Mouse (Mus musculus) c-Kit-negative CD71-positive TER-119-positive erythroid progenitor cells, embryonic 14.5 days (primary cell): ENCODE results near the gene Bcl2.
"Not testable (repeated sequence)": the region's sequence is repeated elsewhere in the genome, so short reads cannot be mapped to it uniquely, and the experiment has no call there.

Source experiments
- DNase-seq: peaks from one replicate; pipeline ENCODE4 v3.0.0-alpha.2; 2013; ENCODE audit warnings: low read depth, low spot score

Gene Bcl2

GRCm38 (mm10) chr1:106559116-106559605 is 154.9 kb downstream of the Bcl2 start:
- DNase-seq: no peak

DNA sequence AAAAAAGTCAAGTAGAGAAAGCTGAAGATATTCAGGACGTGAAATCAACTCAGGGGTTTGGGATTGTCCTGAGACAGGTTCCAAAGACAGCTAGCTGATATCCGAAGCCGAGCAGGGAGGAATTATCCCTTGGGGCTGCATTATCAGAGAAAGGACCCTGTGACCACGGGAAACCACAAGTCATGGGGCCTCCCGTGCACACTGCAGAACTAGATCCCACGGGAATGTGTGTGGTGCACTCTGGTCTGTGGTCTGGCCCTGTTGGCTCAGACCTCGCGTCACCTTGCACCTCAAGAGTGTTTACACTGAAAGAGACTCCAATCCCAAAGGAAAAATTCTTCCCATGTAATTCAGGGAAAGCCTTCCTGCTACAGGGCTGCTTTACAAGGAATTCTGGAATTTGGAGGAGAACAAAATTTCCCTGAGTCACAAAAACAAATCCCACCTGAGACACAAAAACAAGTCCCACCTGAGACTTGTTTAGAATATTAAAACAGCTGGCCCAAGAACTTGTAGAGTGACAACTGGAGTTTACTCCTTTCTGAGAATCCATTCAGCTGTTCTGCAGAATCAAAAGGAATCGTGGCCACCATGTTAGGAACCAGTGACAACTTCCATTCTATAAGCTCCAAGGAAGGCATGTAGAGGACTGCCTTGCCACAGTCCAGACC is 158.4 kb downstream of the Bcl2 start:
- no peak for DNase-seq

- DNase-seq: no peak
These were observed 159.9 kb downstream of the Bcl2 start for GRCm38 (mm10) chr1:106553846-106554802.

- DNase-seq: no peak
These were observed 161.2 kb downstream of the Bcl2 start for GRCm38 (mm10) chr1:106552856-106553255.

DNA sequence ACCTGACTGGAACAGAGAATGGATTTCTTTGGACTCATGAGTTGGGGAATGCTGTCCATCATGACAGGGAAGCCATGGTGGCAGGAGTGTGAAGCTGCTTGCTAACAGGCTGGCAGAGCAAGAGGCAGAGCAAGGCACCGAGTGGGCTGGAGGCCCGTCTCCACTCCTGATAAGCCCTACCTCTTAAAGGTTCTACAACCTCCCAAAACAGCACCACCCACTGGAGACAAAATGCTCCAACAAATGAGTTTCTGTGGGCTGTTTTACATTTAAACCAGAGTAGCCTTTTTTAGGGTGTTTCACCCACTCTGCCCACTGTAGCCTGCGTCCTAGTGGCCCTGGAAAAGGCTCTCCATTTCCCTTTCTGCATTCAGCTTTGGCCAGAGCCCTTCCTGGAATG is 163.5 kb downstream of the Bcl2 start:
- no peak for DNase-seq

GRCm38 (mm10) chr1:106549025-106549424 is 165.0 kb downstream of the Bcl2 start:
- no peak for DNase-seq

DNA sequence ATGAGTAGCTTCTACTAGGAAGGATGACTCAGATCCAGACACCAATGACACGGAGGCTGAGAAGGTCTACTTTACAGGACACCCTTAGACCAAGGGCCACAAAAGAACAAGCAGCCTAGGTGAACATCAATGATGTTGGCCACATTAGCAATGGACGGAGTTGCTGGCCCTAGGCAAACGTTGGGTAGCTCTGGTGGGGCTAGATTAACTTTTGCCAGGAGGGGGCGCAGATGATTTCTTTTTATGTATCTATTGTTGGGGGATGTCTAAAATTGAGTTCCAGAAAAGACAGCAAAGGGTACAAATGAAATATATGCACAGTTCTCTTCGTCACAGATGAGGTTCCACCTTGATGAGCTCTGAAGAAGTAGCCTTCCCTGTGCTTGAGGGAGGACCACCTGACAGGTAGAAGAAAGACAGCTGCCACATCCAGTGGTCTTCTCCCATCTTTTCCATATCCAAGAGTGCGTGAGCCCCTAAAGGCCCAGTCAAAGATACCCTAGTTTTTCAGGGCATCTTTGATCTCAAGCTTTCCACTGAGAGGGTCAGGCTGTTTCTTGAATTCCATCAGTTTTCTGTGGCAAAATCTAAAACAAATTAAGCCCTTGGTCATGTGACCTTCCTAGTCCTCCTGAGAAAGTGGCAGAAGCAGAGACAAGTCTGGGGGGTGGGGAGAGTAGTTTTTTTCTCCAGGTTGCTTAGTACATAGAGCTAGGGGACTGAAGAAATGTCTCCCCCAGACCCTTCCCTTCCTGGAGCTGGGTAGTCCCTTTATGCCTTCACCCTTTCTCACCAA is 169.1 kb downstream of the Bcl2 start:
- DNase-seq: no peak

DNA sequence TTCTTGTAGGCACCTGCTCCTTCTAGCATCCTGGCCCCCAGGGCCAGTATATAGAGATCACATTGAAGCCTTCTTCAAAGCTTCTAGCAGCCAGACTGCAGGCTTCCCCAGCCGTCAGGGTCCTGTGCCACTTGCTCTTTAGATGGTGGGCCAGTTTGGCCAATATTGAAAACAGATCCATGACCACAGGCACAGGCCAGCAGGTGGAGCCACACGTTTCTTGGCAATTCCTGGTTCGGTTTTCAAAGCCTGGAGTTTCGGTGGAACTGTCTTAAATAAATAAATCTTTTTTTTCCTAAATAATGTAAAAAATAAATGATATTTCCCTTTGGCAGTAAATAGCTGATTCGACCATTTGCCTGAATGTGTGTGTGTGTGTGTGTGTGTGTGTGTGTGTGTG is 171.3 kb downstream of the Bcl2 start:
- no peak for DNase-seq

- DNase-seq: no peak
These were observed 172.2 kb downstream of the Bcl2 start for GRCm38 (mm10) chr1:106541851-106542250.

- DNase-seq: no peak
These were observed 173.9 kb downstream of the Bcl2 start for GRCm38 (mm10) chr1:106540130-106540529.

GRCm38 (mm10) chr1:106539029-106539428 is 175.0 kb downstream of the Bcl2 start:
- DNase-seq: no peak

- DNase-seq: not testable (repeated sequence)
These were observed 179.2 kb downstream of the Bcl2 start for GRCm38 (mm10) chr1:106534835-106535234.

- no peak for DNase-seq
These were observed 184.5 kb downstream of the Bcl2 start for GRCm38 (mm10) chr1:106529570-106529969.

- no peak for DNase-seq
These were observed 186.5 kb downstream of the Bcl2 start for GRCm38 (mm10) chr1:106527537-106527936.

DNA sequence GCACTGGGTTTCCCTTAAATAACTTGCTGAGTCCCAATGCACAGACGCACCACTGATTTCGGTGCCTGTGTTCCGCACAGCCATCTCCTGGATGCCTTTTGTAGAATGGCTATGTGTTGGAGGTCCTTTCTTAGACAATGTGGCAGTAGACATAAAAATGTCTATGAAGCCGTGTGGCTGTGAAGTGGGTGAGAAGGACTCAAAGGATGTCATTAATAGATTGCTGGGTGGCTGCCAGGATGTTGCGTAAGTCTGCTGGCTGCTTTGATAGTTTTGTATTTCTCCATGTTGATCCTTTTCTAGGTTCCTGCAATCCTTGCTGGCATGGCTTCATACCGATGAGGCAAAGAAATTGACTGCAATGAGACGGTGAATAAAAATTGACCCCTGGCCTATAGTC is 187.3 kb downstream of the Bcl2 start:
- no peak for DNase-seq

DNA sequence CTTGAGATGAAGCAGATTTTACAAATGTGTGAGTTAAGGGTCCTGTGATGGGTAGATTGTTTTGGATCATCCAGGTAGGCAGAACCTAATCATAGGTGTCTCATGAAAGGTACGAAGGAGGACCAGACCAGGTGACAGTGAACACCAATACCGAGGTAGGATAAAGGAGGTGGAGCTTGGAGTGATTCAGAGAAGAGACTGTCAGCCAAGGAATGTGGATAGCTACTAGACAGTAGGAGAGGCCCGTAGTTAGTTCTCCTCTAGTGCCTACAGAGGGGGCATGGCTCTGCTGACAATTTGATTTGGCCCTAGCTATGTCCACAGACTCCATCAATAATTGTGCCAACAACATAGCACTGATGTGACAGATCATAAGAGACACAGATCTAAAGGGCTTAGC is 188.0 kb downstream of the Bcl2 start:
- DNase-seq: no peak

DNA sequence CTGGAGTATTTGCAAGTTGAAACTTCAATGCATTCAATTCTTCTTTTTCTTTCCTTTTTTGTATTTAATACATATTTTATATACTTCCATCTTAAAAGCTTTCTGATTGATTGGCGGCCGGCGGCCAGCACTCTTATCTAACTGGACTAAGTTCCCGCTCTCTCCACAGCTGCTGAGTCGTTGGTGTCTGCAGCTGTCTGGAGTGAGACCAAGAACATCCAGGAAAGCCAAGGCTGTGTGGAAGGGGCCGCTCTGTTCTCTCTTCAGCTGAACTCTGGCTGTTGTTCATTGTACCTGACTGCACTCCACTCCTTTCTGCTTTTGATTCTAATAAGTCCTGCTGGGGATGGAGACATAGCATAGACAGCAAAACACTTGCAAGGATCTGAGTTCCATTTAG is 190.3 kb downstream of the Bcl2 start:
- DNase-seq: no peak

GRCm38 (mm10) chr1:106523009-106523408 is 191.1 kb downstream of the Bcl2 start:
- no peak for DNase-seq

GRCm38 (mm10) chr1:106517591-106518177 is 196.4 kb downstream of the Bcl2 start:
- no peak for DNase-seq

- no peak for DNase-seq
These were observed 197.0 kb downstream of the Bcl2 start for GRCm38 (mm10) chr1:106517099-106517498.

DNA sequence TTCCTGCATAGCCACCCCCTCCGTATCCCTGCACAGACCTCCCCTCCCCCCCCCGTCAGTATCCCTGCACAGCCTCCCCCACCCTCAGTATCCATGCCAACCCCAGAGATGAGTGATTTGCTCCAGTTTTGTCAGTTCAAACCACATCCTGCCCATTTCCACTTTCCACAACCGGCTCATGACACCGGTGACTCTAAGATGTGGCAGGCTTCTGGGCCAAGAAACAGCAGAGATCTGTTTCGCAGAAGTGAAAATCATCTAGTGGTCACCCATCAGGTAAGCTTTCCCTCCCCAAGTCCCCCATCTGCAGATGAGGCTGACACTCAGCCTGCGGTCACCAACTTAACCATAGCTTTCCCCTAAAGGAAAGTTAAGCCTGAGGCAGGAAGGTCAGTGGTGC is 198.5 kb downstream of the Bcl2 start:
- DNase-seq: no peak
